Mouse (Mus musculus): ENCODE measurements at regions not wholly inside any gene's neighbourhood (a gene's known extent, or its start where the extent isn't known, plus 50 kb on each side); places are given as distances from the start of the nearest gene placed in this dataset.
"Not testable (repeated sequence)": the region's sequence is repeated elsewhere in the genome, so short reads cannot be mapped to it uniquely, and the experiment has no call there.

DNA sequence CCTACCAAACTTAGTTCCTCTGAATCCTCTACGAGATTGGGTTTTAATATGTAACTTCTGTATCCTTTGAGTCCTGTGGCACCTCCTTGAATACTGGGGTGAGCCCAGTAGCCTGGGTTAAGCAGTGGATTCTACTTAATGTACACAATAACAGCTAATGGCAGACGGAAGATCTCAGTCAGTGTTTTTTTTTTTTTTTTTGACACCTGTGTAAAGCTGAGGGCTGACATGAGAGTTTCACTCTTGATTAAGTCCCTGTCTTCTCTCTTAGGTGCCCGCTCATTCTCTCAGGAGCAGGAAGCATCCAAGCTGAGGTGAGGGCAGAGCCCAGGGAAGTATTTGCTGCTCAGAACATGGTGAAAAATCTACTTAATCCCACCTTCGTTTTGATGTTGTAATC is 133.0 kb downstream of the Tsen15 start:
- intact Hi-C loops (cut with DNase I), result no loop called here
- no peak for DNase-seq (ENCODE audit: low spot score)

DNA sequence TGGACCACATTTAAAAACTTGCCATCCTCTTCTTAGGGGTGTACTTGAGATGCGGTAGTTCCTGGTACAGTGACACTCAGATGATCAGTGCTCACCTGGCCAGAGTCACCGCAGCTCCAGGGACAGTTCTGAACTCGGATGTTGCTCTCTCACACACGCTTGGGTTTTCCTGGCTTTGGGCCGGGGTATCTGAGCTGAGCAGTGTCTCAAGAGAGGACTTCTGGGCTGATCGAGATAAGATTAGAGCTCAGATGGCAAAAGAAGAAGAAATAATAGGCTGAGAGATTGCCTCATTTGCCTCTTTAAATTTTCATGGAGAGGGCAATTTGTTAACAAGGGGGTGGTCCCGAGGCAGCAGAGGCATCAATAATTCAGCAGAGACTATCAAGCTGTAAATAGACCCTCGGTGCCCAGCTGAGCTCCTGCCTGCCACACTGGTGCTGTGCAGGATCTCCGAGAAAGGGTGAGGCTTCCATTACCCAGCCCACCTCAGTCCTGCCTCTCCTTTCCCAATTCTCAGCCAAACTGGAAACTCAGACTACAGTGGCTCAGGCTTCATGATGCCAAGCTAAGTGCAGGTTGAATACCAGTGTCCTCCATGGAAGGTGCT is 133.7 kb downstream of the Tsen15 start:
- no peak for DNase-seq (ENCODE audit: low spot score)
- intact Hi-C loops (cut with DNase I), result no loop called here

DNA sequence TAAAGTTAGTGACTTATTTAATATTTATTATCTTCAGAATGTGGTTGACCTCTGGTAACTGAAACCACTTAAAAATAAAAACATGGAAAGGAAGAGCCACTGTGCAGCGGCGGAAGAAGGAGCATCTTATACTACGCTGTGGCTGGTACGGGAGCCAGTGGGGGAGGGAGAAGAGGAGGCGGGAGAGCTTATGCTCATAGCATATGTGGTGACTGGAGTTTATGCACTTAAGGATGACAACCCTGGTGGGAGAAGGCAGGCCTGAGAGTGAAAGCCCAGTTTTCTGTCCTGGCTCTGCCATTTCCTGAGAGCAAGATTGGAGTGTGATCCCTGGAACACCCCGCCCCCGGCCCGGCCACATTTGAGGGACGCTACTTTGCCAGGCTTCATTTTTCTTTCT is 145.5 kb downstream of the Tsen15 start:
- no peak for DNase-seq (ENCODE audit: low spot score)
- intact Hi-C loops (cut with DNase I), result no loop called here

DNA sequence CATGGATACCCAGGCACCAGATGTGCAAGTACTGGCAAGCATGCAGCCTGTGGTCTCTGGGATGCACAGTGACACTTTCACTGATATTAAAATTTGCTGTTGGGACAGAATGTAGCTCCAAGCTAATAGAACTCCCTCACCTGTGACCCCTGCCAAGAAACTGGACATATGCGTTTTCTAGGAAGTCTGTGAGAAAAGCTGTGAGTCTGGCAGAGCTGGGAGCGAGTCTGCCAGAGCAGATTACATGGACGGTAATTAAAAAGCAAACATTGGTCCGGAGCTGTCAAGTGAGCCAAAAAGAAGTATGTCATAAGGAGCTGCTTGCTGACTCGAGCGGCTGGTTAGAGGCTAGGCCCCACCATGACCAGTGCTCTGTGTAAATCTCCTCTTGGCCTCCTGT is 147.1 kb downstream of the Tsen15 start:
- no peak for DNase-seq (ENCODE audit: low spot score)
- intact Hi-C loops (cut with DNase I), result loop anchor here (10.0 kb wide), 1 partner anchor 125 kb away; no protein-coding TSS in a partner anchor

DNA sequence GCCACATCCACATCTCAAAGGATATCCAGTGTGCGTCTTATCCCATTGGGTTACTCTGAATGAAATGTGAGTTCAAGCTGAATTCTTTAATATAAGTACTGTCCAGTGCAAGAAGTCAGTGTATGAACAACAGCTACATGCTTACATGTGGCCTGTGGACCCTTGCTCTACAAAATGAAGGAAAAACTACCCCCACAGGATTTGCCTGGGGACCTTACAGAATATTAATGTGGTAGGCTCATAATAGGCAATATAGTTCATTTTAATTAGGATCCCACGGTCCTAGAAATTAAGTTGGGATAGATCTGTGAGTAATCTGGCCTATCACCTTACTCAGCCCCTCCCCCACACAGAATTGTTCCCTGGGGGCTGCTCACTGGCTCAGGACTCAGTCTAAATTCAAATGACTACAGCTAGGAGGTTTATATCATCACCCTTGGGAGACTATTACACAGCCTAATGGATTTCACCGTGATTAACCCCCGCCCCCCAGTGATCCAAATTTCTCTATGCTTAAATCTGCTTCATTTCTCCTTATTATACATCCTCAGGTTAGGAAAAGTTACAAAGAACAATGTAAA is 145.4 kb upstream of the 1700025G04Rik start:
- intact Hi-C loops (cut with DNase I), result loop anchor here (2.0 to 10.0 kb wide), 2 partner anchors 21 to 129 kb away; no protein-coding TSS in a partner anchor
- no peak for DNase-seq (ENCODE audit: low spot score)

DNA sequence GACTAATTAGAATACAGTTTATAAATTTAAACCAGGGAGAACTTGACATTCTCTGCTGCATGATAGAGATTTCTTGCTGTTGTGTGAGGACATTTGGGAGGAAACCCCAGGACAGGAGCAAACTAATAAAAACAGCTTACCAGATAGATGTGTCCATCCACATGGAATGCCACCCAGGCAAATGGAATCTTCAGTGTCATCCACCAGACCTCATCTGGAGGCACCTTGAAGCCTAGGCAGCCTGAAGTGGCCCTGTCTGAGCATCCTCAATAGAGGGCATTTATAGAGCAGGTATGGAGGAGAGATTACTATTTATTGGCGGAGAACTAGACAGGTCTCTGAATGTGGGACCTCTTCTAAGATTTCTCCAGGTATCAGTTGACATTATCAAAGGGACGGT is 144.8 kb upstream of the 1700025G04Rik start:
- intact Hi-C loops (cut with DNase I), result loop anchor here (2.0 to 10.0 kb wide), 2 partner anchors 22 to 130 kb away; no protein-coding TSS in a partner anchor
- no peak for DNase-seq (ENCODE audit: low spot score)

DNA sequence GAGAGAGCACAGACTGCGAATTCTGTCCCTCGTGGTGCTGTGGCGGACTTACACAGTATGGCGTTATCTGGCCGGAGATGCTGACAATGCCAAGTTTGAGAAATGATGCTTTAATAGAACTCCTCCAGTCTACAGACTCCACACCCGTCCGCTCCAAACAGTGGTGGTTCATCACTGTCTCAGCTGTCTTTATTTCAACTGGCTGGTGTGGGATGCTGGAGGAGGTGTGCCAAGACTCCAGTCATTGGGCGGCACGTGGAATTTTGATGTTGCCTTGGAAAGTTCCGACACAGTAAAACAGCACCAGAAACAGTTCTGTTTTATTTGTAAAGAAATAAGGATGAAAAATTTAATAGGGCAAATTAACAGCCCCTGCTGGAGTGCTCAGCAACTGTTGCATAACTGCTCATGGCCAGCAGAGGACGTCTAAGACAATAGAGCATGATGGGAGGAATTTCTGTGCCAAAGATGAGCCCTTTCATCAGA is 141.8 kb upstream of the 1700025G04Rik start:
- DNase-seq (ENCODE audit: low spot score), result no peak
- intact Hi-C loops (cut with DNase I), result loop anchor here (10.0 kb wide), 1 partner anchor 133 kb away; no protein-coding TSS in a partner anchor

DNA sequence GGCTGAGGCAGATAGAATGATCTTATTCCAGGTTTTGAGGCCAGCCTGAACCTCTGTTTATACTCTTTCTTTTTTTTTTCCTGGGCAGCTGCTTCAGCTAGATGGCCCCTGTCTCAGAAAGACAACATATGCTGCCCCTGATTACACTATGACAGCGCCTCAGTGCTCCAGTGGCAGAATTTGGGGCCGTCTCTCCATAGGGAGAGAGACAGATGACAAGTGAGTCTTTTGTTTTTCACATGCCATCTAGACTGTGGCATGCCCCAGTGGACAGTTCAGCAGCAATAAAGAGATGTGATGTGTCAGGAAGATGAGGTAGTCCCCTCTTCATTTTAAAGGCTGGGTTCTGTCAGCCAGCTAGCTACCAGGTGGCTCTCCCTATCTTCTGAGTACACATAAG is 139.8 kb upstream of the 1700025G04Rik start:
- intact Hi-C loops (cut with DNase I), result loop anchor here (10.0 kb wide), 1 partner anchor 135 kb away; no protein-coding TSS in a partner anchor
- no peak for DNase-seq (ENCODE audit: low spot score)

DNA sequence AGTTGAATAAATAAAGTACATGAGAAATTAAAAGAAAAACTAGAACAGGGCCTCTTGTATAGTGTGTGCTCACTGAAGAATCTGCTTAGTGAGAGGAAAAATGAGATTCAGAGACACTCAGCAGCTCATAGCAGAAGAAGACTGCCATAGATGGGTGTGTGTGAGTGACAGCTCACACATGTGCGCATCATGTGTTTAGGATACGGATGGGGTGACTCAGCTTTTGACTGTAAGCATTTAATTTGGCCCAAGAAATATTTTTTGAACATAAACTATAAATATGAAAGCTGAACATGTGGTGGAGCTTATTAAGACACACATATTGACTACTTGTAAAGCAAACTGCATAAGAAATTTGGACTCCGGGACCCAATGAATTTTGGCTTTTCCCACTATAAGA is 136.1 kb upstream of the 1700025G04Rik start:
- intact Hi-C loops (cut with DNase I), result no loop called here
- no peak for DNase-seq (ENCODE audit: low spot score)

DNA sequence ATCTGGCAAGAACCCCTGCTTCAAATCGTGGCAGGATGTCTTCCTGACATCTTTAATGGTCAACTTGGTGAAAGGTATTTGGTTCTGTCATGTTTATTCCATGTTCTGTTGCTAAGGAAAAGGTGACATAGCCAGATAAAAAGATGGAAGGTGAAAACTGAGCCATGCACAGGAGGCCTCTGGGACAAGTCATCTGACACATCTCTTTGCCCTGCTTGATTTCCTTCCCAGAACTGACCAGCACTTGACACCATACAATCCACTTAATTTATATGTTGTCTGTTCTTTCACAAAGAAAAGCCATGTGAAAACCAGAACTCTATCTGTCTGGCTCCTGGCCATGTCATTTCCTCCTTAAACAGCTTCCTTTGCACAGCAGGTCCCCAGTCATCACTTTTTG is 133.7 kb upstream of the 1700025G04Rik start:
- intact Hi-C loops (cut with DNase I), result no loop called here
- DNase-seq (ENCODE audit: low spot score), result no peak

DNA sequence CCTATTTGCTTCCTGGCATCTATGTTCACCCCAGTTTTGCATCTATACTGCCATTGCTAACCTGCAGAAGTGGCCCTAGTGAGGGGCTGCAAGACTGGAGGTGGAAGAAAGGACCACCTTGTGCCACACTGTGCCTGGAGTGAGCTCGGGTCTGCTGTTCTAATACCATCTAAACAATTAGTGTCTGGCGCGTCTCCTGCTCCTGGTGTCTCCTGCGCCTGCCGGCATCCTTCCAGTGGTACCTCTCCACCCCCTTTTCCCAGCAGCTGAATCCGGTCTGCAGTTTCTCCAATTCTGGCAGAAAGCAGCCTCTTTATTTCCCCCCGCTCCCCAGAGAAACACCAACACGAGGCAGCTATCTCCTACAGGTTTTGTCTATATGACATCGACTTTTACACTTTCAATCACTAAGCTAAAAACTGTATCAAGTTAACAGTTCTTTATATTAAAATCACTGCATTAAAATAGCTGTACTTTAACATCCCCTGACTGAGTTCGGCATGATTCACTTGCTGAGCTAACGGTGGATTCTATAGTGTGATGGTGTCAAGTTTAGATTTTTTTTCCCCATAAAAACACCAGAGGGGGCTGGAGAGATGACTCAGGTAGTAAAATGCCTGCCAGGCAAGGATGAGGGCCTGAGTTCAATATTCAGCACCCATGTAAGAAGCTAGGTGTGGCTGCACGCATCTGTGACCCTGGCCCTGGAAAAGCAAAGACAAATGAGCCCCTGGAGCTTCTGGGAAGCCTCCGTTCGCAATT is 131.1 kb upstream of the 1700025G04Rik start:
- intact Hi-C loops (cut with DNase I), result no loop called here
- no peak for DNase-seq (ENCODE audit: low spot score)

DNA sequence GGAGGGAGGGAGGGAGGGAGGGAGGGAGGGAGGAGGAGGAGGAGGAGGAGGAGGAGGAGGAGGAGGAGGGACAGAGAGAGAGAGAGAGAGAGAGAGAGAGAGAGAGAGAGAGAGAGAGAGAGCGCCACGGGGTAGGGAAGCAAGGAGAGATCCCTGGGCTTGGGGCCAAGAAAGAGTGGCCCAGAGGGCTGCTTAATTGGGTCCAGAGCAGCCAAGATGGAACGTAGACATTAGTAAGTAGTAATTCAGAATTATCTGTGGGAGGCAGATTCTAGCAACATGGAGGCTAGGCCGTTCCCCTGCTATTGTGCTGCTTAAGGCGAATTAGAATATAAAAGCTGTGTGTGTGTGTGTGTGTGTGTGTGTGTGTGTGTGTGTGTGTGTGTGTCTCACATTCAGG is 129.8 kb upstream of the 1700025G04Rik start:
- DNase-seq (ENCODE audit: low spot score), result not testable (repeated sequence)
- intact Hi-C loops (cut with DNase I), result loop anchor here (5.0 kb wide), 1 partner anchor 77 kb away; no protein-coding TSS in a partner anchor

DNA sequence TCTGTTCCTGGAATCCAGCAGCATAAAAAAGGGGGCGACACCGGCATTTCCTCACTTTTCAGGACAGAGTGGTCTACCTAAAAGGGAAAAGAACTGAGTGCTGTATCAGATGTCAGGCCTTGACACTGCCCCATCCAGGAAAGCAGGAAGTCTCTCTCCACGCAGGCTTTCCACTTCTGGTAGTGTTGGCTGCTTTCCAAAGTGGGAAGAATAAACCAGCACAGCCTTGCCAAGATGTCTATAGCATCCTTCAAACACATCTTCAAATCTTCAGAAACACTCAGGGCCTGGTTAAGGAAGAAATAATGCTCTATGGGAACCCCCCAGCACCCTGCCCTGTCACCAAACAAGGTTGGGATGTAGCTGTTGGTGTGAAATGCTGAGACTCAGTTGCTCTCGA is 127.5 kb upstream of the 1700025G04Rik start:
- intact Hi-C loops (cut with DNase I), result loop anchor here (5.0 kb wide), 1 partner anchor 75 kb away; no protein-coding TSS in a partner anchor
- DNase-seq (ENCODE audit: low spot score), result no peak

DNA sequence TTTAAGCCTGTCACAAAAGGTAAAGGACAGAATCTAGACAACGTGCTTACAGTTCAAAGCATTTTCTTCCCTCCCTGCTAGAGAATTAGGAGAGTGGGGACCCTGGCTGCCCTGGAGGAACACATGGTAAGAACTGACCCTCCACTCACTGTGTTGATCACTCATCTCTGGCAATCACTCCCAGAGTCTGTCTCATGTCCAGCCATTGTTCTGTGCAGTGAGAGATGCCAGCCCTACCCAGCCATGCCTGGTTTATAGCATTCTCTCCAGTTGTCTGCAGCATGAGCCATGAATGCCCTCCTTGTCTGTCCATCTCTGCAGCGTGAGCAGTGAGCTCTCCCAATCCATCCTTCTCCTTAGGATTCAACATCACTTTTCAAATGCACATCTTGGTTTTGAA is 124.5 kb upstream of the 1700025G04Rik start:
- DNase-seq (ENCODE audit: low spot score), result no peak
- intact Hi-C loops (cut with DNase I), result no loop called here

DNA sequence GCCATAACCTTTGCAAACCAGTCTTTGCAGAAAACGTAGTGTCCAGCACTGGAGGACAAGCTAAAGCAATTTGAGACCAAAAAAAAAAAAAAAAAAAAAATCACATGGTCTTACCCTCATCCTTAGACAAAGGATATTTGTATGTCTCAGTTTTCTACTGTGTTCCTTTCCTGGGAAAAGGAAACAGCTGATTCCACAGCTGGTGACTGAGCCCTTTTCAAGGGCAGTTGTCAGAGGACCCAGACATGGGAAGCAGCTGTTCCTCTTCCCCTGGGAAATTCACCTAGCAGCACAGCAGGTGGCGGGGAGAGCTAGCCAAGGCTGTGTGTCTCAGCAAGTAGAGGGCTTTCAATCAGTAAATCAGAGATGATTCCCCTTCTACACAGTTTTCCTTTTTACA is 113.3 kb upstream of the 1700025G04Rik start:
- no peak for DNase-seq (ENCODE audit: low spot score)
- intact Hi-C loops (cut with DNase I), result no loop called here

DNA sequence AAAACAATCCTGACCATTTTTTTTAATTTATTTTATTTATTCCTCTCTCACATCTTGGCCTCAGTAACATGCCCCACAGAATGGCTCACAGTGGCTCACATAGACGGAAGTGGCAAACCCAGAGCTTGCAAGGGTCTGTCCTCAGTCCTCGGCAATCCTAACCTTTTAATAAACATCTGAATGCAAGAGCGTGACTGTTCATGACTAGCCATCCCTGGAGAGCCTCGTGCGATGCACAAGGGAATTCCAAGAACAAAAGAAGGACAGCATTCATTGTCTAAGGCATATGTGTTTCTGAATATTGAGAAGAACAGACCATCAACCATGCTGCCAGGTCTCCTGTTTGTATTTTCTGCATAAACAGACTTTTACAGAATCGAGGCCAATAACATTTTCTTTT is 98.8 kb upstream of the 1700025G04Rik start:
- intact Hi-C loops (cut with DNase I), result no loop called here
- no peak for DNase-seq (ENCODE audit: low spot score)

DNA sequence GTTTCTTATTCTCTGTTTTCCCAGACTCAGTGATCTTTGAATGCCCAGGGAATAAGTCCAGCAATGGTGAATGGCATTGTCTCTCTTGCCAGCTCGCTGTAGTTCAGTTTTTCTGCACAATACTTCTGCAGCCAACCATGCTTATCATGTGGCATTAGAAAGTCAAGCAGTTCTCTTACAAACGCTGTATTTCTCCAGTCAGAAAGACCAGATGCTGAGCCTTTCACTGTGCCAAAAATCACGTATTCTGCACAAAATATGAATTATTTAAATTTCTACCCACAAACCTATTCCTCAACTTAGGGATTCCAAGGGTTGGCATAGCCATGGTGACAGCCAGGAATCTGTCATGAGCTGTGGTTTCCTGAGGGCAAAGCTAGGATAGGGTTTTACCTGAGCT is 95.0 kb upstream of the 1700025G04Rik start:
- intact Hi-C loops (cut with DNase I), result no loop called here
- DNase-seq (ENCODE audit: low spot score), result no peak

DNA sequence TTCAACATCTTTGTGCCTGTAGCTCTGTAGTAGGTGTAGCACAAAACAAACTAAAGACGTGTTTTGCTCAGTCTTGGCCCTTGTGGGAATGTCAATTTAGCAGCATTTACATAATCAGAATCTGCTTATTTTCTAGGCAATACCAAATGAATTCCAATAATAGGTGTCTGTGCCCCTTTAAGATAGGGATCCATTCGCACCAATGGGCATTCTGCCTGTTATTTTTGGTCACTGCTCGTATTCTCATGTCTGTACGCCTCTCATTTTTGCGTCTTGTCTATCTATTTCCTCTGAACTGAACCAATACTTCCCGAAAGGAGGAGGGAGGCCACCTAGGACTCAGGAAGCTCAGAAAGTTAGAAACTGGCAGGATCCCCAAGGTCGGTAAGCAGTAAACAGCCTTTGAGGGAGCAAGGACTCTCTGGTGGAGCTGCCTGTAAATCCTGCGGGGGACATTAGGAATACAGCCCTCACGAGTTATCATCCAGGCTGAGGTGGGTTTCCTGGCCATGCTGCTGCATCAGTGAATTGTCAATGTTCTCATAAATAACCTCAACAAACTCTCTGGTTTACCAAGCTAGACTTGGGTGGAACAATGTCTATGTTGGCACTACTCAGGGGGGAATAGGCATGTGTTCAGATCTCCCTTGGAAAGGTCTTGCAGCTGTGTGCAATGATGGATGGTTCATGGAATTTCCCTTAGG is 86.5 kb upstream of the 1700025G04Rik start:
- intact Hi-C loops (cut with DNase I), result no loop called here
- DNase-seq (ENCODE audit: low spot score), result no peak

DNA sequence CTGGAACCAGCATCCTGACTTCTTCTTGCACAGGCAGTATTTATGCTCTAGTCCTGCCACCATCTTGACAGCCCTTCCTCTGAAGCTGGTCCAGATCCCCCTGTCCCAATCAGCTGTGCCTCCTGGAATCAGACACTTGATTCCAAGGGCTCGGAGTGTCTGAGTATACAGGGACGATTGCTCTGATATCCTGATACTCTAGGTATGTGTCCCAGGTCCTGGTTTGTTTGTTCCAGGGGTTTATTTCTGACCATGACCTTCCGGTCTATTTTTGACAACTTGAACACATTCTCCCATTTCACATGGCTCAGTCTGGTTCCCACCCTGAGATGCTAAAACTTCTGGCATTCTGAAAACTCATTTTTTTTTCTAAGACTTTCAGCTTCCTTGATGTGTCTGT is 85.8 kb upstream of the 1700025G04Rik start:
- intact Hi-C loops (cut with DNase I), result no loop called here
- no peak for DNase-seq (ENCODE audit: low spot score)

DNA sequence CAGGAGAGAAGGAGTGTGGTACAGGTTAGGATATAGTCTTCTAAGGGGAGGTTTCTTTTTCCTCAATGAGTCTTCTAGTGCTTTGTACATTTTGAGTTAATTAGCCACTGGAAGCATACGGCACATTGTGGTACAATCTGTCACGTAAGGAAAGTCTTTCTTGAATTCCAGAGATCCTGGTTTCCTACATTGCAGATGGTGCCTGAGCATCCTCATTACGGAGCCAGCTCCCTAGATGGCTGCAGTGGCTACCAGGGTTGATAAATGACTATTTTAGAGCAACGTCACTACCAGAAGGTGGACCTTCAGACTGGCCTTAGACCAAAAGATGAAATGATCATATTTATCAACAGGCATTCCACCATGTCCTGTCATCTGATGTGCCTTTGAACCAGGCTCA is 84.5 kb upstream of the 1700025G04Rik start:
- intact Hi-C loops (cut with DNase I), result no loop called here
- no peak for DNase-seq (ENCODE audit: low spot score)
